Mouse (Mus musculus) MEL (cell line): ENCODE measurements at regions not wholly inside any gene's neighbourhood (a gene's known extent, or its start where the extent isn't known, plus 50 kb on each side); places are given as distances from the start of the nearest gene placed in this dataset.

ENCODE experiments used
- DNase-seq: peaks from one replicate; pipeline ENCODE4 v3.0.0; 2011; ENCODE audit warnings: low read depth, low spot score
- H3K27ac ChIP-seq: 2 replicates; pipeline ENCODE4 v1.5.1; 2012; ENCODE audit warnings: low read depth, mild to moderate bottlenecking, control low read depth, low read length, moderate library complexity; ENCODE audit not compliant: control insufficient read depth
- H3K27me3 ChIP-seq, 2 experiments: fragments of 150-350 bp in 1 of 2; sonication (generic) in 1 of 2; 2 replicates each; pipeline ENCODE4 v1.6.1; 2012; ENCODE audit warnings: low read length in 2 of 2, mild to moderate bottlenecking in 2 of 2, improper control_type of control experiment in 1 of 2, moderate library complexity in 1 of 2; ENCODE audit not compliant: insufficient read depth in 2 of 2, control insufficient read depth in 1 of 2
- H3K36me3 ChIP-seq, 2 experiments: 2 replicates each; pipeline ENCODE4 v1.6.1; 2012 to 2014; ENCODE audit warnings: low read length in 2 of 2, improper control_type of control experiment in 1 of 2, inconsistent platforms in 1 of 2, mild to moderate bottlenecking in 1 of 2; ENCODE audit not compliant: insufficient read depth in 2 of 2, control insufficient read depth in 1 of 2
- H3K4me1 ChIP-seq, 2 experiments: fragments of 150-350 bp in 1 of 2; sonication (generic) in 1 of 2; 2 replicates each; pipeline ENCODE4 v1.6.1; 2012; ENCODE audit warnings: low read length in 2 of 2, improper control_type of control experiment in 1 of 2, mild to moderate bottlenecking in 1 of 2; ENCODE audit not compliant: insufficient read depth in 2 of 2, control insufficient read depth in 1 of 2
- H3K4me3 ChIP-seq, 2 experiments: fragments of 150-350 bp in 1 of 2; sonication (generic) in 1 of 2; 2 replicates each; pipeline ENCODE4 v1.5.1; 2012; ENCODE audit warnings: low read depth in 2 of 2, low read length in 2 of 2, mild to moderate bottlenecking in 2 of 2, moderate library complexity in 2 of 2, control low read depth in 1 of 2, improper control_type of control experiment in 1 of 2; ENCODE audit not compliant: control insufficient read depth in 1 of 2, insufficient read depth in 1 of 2
- H3K79me2 ChIP-seq: 2 replicates; pipeline ENCODE4 v1.6.1; 2012; ENCODE audit warnings: mild to moderate bottlenecking, low read length, moderate library complexity; ENCODE audit not compliant: control insufficient read depth, poor library complexity, insufficient read depth
- H3K9ac ChIP-seq: 2 replicates; pipeline ENCODE4 v1.6.1; 2012; ENCODE audit warnings: low read depth, mild to moderate bottlenecking, control low read depth, low read length, moderate library complexity; ENCODE audit not compliant: control insufficient read depth, poor library complexity, severe bottlenecking
- H3K9me3 ChIP-seq: fragments of 150-350 bp; sonication (generic); replicated peaks from 2 replicates; pipeline ENCODE4 v1.6.1; 2012; ENCODE audit warnings: mild to moderate bottlenecking, low read length, improper control_type of control experiment, moderate library complexity; ENCODE audit not compliant: insufficient read depth
- CTCF ChIP-seq, 3 experiments: IDR thresholded peaks in 2 of 3; conservative IDR thresholded peaks in 1 of 3; 2 replicates each; pipeline ENCODE4 v1.5.1; 2011 to 2012; ENCODE audit warnings: low read length in 3 of 3, low read depth in 2 of 3, mild to moderate bottlenecking in 2 of 3, improper control_type of control experiment in 1 of 3, inconsistent platforms in 1 of 3, mixed read lengths in 1 of 3, moderate library complexity in 1 of 3; ENCODE audit not compliant: control insufficient read depth in 1 of 3, insufficient read depth in 1 of 3, poor library complexity in 1 of 3, severe bottlenecking in 1 of 3
- EP300 ChIP-seq, 2 experiments: IDR thresholded peaks; 2 replicates each; pipeline ENCODE4 v1.6.1; 2011; ENCODE audit warnings: improper control_type of control experiment in 2 of 2, low read length in 2 of 2, low read depth in 1 of 2, mild to moderate bottlenecking in 1 of 2
- ETS1 ChIP-seq: IDR thresholded peaks from 2 replicates; pipeline ENCODE4 v1.6.1; 2012; ENCODE audit warnings: low read depth, mild to moderate bottlenecking, inconsistent platforms, low read length, improper control_type of control experiment, moderate library complexity
- GATA1 ChIP-seq: IDR thresholded peaks from 2 replicates; pipeline ENCODE4 v1.6.1; 2011; ENCODE audit warnings: low read depth, low read length, improper control_type of control experiment
- JUND ChIP-seq: IDR thresholded peaks from 2 replicates; pipeline ENCODE4 v1.6.1; 2011; ENCODE audit warnings: low read depth, mild to moderate bottlenecking, improper control_type of control experiment, low read length
- MAX ChIP-seq: IDR thresholded peaks from 2 replicates; pipeline ENCODE4 v1.6.1; 2011; ENCODE audit warnings: low read length, improper control_type of control experiment
- MXI1 ChIP-seq: IDR thresholded peaks from 2 replicates; pipeline ENCODE4 v1.6.1; 2011; ENCODE audit warnings: mild to moderate bottlenecking, low read depth, low read length, improper control_type of control experiment
- NELFE ChIP-seq: IDR thresholded peaks from 2 replicates; pipeline ENCODE4 v1.6.1; 2011; ENCODE audit warnings: low read depth, low read length, improper control_type of control experiment
- POLR2AphosphoS2 ChIP-seq: IDR thresholded peaks from 2 replicates; pipeline ENCODE4 v1.6.1; 2011; ENCODE audit warnings: low read length, improper control_type of control experiment
- SMC3 ChIP-seq: IDR thresholded peaks from 2 replicates; pipeline ENCODE4 v1.6.1; 2011; ENCODE audit warnings: low read depth, low read length, improper control_type of control experiment
- TAL1 ChIP-seq: IDR thresholded peaks from 2 replicates; pipeline ENCODE4 v1.6.1; 2012; ENCODE audit warnings: mild to moderate bottlenecking, inconsistent platforms, low read length, moderate library complexity, mixed read lengths
- TBP ChIP-seq: IDR thresholded peaks from 2 replicates; pipeline ENCODE4 v1.8.0; 2011; ENCODE audit warnings: low read depth, low read length, improper control_type of control experiment
- TCF12 ChIP-seq: IDR thresholded peaks from 2 replicates; pipeline ENCODE4 v1.6.1; 2014; ENCODE audit warnings: low read depth, mild to moderate bottlenecking, inconsistent platforms, low read length, improper control_type of control experiment, moderate library complexity
- USF1 ChIP-seq: IDR thresholded peaks from 2 replicates; pipeline ENCODE4 v1.6.1; 2014; ENCODE audit warnings: low read depth, mild to moderate bottlenecking, inconsistent platforms, low read length, improper control_type of control experiment, moderate library complexity
- USF2 ChIP-seq, 2 experiments: IDR thresholded peaks; 2 replicates each; pipeline ENCODE4 v1.6.1; 2011 to 2012; ENCODE audit warnings: improper control_type of control experiment in 2 of 2, low read length in 2 of 2, borderline replicate concordance in 1 of 2, inconsistent platforms in 1 of 2, low read depth in 1 of 2, mild to moderate bottlenecking in 1 of 2; ENCODE audit not compliant: insufficient read depth in 1 of 2
- ZC3H11A ChIP-seq: IDR thresholded peaks from 2 replicates; pipeline ENCODE4 v1.6.1; 2012; ENCODE audit warnings: low read depth, mild to moderate bottlenecking, inconsistent platforms, low read length, improper control_type of control experiment
- ZKSCAN1 ChIP-seq: IDR thresholded peaks from 2 replicates; pipeline ENCODE4 v1.6.1; 2012; ENCODE audit warnings: low read depth, mild to moderate bottlenecking, inconsistent platforms, low read length, improper control_type of control experiment, moderate library complexity

- Histone ChIP-seq H3K9ac (no peak overlapping the region), H3K4me3 (no peak overlapping the region), H3K36me3 (no peaks in the 10 kb centered on the region), H3K27ac (no peak overlapping the region), H3K4me1 (no peaks in the 10 kb centered on the region), H3K79me2 (no peaks in the 10 kb centered on the region), H3K9me3 (no peaks in the 10 kb centered on the region), H3K27me3 (no peaks in the 10 kb centered on the region)
- DNase-seq, result no peak
- TF ChIP-seq TBP (no peak), ZKSCAN1 (no peak), ETS1 (no peak), TAL1 (no peak), CTCF (IDR thresholded peaks at IDR 0.05 in 2 of 3, conservative IDR thresholded peaks at IDR 0.05 in 1 of 3; ENCODE audit: control insufficient read depth in 1 of 3, insufficient read depth in 1 of 3, low read depth in 2 of 3, low read length in 3 of 3, poor library complexity in 1 of 3, severe bottlenecking in 1 of 3) (no peak), ZC3H11A (no peak), EP300 (IDR thresholded peaks at IDR 0.05; ENCODE audit: low read depth in 1 of 2, low read length in 2 of 2) (no peak), TCF12 (no peak), MXI1 (no peak), USF1 (no peak), JUND (no peak)
These were observed 71.2 kb upstream of the 4933415F23Rik start for GRCm38 (mm10) chr1:23173054-23173802.

- Histone ChIP-seq H3K4me3 (no peak overlapping the region), H3K36me3 (no peaks in the 10 kb centered on the region), H3K27ac (no peak overlapping the region), H3K27me3 (no peaks in the 10 kb centered on the region), H3K9me3 (no peaks in the 10 kb centered on the region), H3K9ac (no peak overlapping the region)
- TF ChIP-seq GATA1 (no peak), SMC3 (no peak), NELFE (no peak), MAX (no peak), POLR2AphosphoS2 (no peak), JUND (no peak), USF2 (IDR thresholded peaks at IDR 0.05; ENCODE audit: borderline replicate concordance in 1 of 2, insufficient read depth in 1 of 2, low read depth in 1 of 2, low read length in 2 of 2) (no peak)
- TF ChIP-seq, all 39 proteins: peak for 0
- Histone ChIP-seq H3K79me2 (no peaks in the 10 kb centered on the region), H3K4me1 (no peaks in the 10 kb centered on the region)
- no peak for DNase-seq
These were observed 69.3 kb upstream of the 4933415F23Rik start for GRCm38 (mm10) chr1:23171336-23171735.
